Mouse (Mus musculus) embryonic facial prominence, embryonic 13.5 days (tissue): ENCODE results near the gene Vac14. TPM values are rescaled to one million over a fixed set of nuclear protein-coding genes. Genes with fewer than 3 reads are reported as not detected.

ENCODE experiments used
- ATAC-seq: fragments of 200-750 bp; cut with Nextera tagmentation; 2 replicates; pipeline ENCODE4 v1.8.0; 2017; ENCODE audit warnings: low read depth; ENCODE audit not compliant: insufficient number of reproducible peaks, insufficient read depth, low FRiP score, low TSS enrichment
- H3K27ac ChIP-seq: fragments of 300-500 bp; sonication (generic); 2 replicates; pipeline ENCODE4 v1.5.1; 2015; ENCODE audit warnings: moderate library complexity, mild to moderate bottlenecking, inconsistent platforms
- H3K27me3 ChIP-seq: fragments of 300-500 bp; sonication (generic); 2 replicates; pipeline ENCODE4 v1.6.1; 2015; ENCODE audit warnings: mild to moderate bottlenecking, inconsistent platforms
- H3K36me3 ChIP-seq: fragments of 300-500 bp; sonication (generic); 2 replicates; pipeline ENCODE4 v1.6.1; 2015; ENCODE audit warnings: mild to moderate bottlenecking, inconsistent platforms
- H3K4me1 ChIP-seq: fragments of 300-500 bp; sonication (generic); 2 replicates; pipeline ENCODE4 v1.6.1; 2015; ENCODE audit warnings: inconsistent platforms
- H3K4me2 ChIP-seq: fragments of 300-500 bp; sonication (generic); 2 replicates; pipeline ENCODE4 v1.6.1; 2015; ENCODE audit warnings: moderate library complexity, mild to moderate bottlenecking, inconsistent platforms
- H3K4me3 ChIP-seq: fragments of 300-500 bp; sonication (generic); 2 replicates; pipeline ENCODE4 v1.5.1; 2015; ENCODE audit warnings: mild to moderate bottlenecking, inconsistent platforms
- H3K9ac ChIP-seq: fragments of 300-500 bp; sonication (generic); 2 replicates; pipeline ENCODE4 v1.6.1; 2015; ENCODE audit warnings: mild to moderate bottlenecking, inconsistent platforms
- H3K9me3 ChIP-seq: fragments of 300-500 bp; sonication (generic); 2 replicates; pipeline ENCODE4 v1.6.1; 2016; ENCODE audit warnings: inconsistent platforms
- WGBS: fragments of 180-500 bp; shearing (Covaris S2); methylation state at CpG from one replicate; pipeline ENCODE4 v1.1.7; 2015; ENCODE audit warnings: mixed read lengths; 5-methylcytosine and 5-hydroxymethylcytosine counted together
- polyA plus RNA-seq: library from polyadenylated mRNA; unstranded; fragments of >200 nt; fragmentation: Nextera tagmentation; extraction: Ambion mirVana; gene quantifications from 2 replicates; pipeline ENCODE4 v1.2.1, GENCODE M21; 2015

Gene Vac14
- polyA plus RNA-seq, 1 experiment from 2014 or later = 19.8 TPM

GRCm38 (mm10) chr8:110694826-110695225, 76.4 kb downstream of the Vac14 start:
- no peak overlapping the region for H3K4me2 ChIP-seq
- H3K27ac ChIP-seq = no peak overlapping the region
- no peaks in the 10 kb centered on the region for H3K9me3 ChIP-seq
- no peaks in the 10 kb centered on the region for H3K27me3 ChIP-seq
- no peak overlapping the region for H3K4me3 ChIP-seq
- H3K36me3 ChIP-seq = peaks cover 28% of the 10 kb centered on the region; the same call in 1 of the 2 replicates
- H3K9ac ChIP-seq = no peak overlapping the region
- ATAC-seq = no peak
- peaks cover 8% of the 10 kb centered on the region; the same call in 1 of the 2 replicates for H3K4me1 ChIP-seq
- 83% methylated on average over 4 of the region's 4 CpGs for WGBS

- no peaks in the 10 kb centered on the region for H3K9me3 ChIP-seq
- WGBS = 91% methylated on average over 5 of the region's 5 CpGs
- no peaks in the 10 kb centered on the region for H3K27me3 ChIP-seq
- no peak overlapping the region for H3K4me3 ChIP-seq
- peaks cover 8% of the 10 kb centered on the region; the same call in 1 of the 2 replicates for H3K4me1 ChIP-seq
- H3K36me3 ChIP-seq = peaks cover 26% of the 10 kb centered on the region; the same call in 1 of the 2 replicates
- no peak overlapping the region for H3K9ac ChIP-seq
- H3K4me2 ChIP-seq = no peak overlapping the region
- H3K27ac ChIP-seq = no peak overlapping the region
- 0 out of 2 replicates have a peak, but pooled peaks have one; percentile 39 for ATAC-seq
Observed at GRCm38 (mm10) chr8:110695431-110695830, 77.0 kb downstream of the Vac14 start.

- Histone ChIP-seq H3K4me2 (no peak overlapping the region), H3K36me3 (peaks cover 24% of the 10 kb centered on the region; the same call in 1 of the 2 replicates), H3K27me3 (no peaks in the 10 kb centered on the region), H3K9me3 (no peaks in the 10 kb centered on the region), H3K4me1 (peaks cover 8% of the 10 kb centered on the region; the same call in 1 of the 2 replicates), H3K9ac (no peak overlapping the region), H3K27ac (0 out of 2 replicates have a peak overlapping the region, but pooled peaks have one; percentile 1), H3K4me3 (no peak overlapping the region)
- 88% methylated on average over 4 of the region's 4 CpGs for WGBS
- ATAC-seq = no peak
Observed at GRCm38 (mm10) chr8:110696051-110696450, 77.7 kb downstream of the Vac14 start.

GRCm38 (mm10) chr8:110697571-110697970, 79.2 kb downstream of the Vac14 start:
- no peaks in the 10 kb centered on the region for H3K9me3 ChIP-seq
- ATAC-seq = no peak
- WGBS = 73% methylated on average over 5 of the region's 5 CpGs
- H3K4me3 ChIP-seq = no peak overlapping the region
- H3K9ac ChIP-seq = no peak overlapping the region
- H3K36me3 ChIP-seq = 0 out of 2 replicates have a peak, but pooled peaks cover 21% of the 10 kb centered on the region
- H3K4me1 ChIP-seq = peaks cover 22% of the 10 kb centered on the region
- no peak overlapping the region for H3K4me2 ChIP-seq
- H3K27ac ChIP-seq = no peak overlapping the region
- H3K27me3 ChIP-seq = no peaks in the 10 kb centered on the region

GRCm38 (mm10) chr8:110698098-110698497, 79.7 kb downstream of the Vac14 start:
- Histone ChIP-seq H3K9ac (no peak overlapping the region), H3K4me2 (no peak overlapping the region), H3K27me3 (no peaks in the 10 kb centered on the region), H3K36me3 (0 out of 2 replicates have a peak, but pooled peaks cover 21% of the 10 kb centered on the region), H3K4me3 (no peak overlapping the region), H3K4me1 (peaks cover 28% of the 10 kb centered on the region), H3K9me3 (no peaks in the 10 kb centered on the region), H3K27ac (no peak overlapping the region)
- WGBS = 78% methylated on average over 1 of the region's 1 CpGs
- ATAC-seq = no peak

GRCm38 (mm10) chr8:110699501-110699900, 81.1 kb downstream of the Vac14 start:
- Histone ChIP-seq H3K27ac (no peak overlapping the region), H3K4me3 (no peak overlapping the region), H3K36me3 (0 out of 2 replicates have a peak, but pooled peaks cover 14% of the 10 kb centered on the region), H3K9ac (no peak overlapping the region), H3K4me1 (peaks cover 42% of the 10 kb centered on the region), H3K27me3 (no peaks in the 10 kb centered on the region), H3K9me3 (no peaks in the 10 kb centered on the region), H3K4me2 (no peak overlapping the region)
- 80% methylated on average over 7 of the region's 7 CpGs for WGBS
- ATAC-seq = no peak

GRCm38 (mm10) chr8:110700561-110700960, 82.2 kb downstream of the Vac14 start:
- H3K27ac ChIP-seq = no peak overlapping the region
- H3K4me3 ChIP-seq = no peak overlapping the region
- H3K4me1 ChIP-seq = peaks cover 50% of the 10 kb centered on the region
- H3K9me3 ChIP-seq = no peaks in the 10 kb centered on the region
- no peak overlapping the region for H3K4me2 ChIP-seq
- no peak overlapping the region for H3K9ac ChIP-seq
- 90% methylated on average over 2 of the region's 2 CpGs for WGBS
- ATAC-seq = no peak
- 0 out of 2 replicates have a peak, but pooled peaks cover 14% of the 10 kb centered on the region for H3K36me3 ChIP-seq
- no peaks in the 10 kb centered on the region for H3K27me3 ChIP-seq

GRCm38 (mm10) chr8:110702636-110703459, 84.5 kb downstream of the Vac14 start:
- WGBS = 33% methylated on average over 9 of the region's 9 CpGs
- H3K9ac ChIP-seq = peak overlapping the region; percentile 55
- H3K4me1 ChIP-seq = peaks cover 57% of the 10 kb centered on the region
- no peak; the same call in 1 of the 2 replicates for ATAC-seq
- H3K4me2 ChIP-seq = peak overlapping the region; percentile 26
- H3K27me3 ChIP-seq = no peaks in the 10 kb centered on the region
- no peaks in the 10 kb centered on the region for H3K9me3 ChIP-seq
- 0 out of 2 replicates have a peak, but pooled peaks cover 5% of the 10 kb centered on the region for H3K36me3 ChIP-seq
- H3K27ac ChIP-seq = peak overlapping the region; percentile 92
- no peak overlapping the region for H3K4me3 ChIP-seq

- H3K4me2 ChIP-seq = peak overlapping the region; percentile 26; the same call in 1 of the 2 replicates
- 69% methylated on average over 9 of the region's 9 CpGs for WGBS
- H3K4me3 ChIP-seq = no peak overlapping the region
- H3K36me3 ChIP-seq = 0 out of 2 replicates have a peak, but pooled peaks cover 5% of the 10 kb centered on the region
- H3K9me3 ChIP-seq = no peaks in the 10 kb centered on the region
- H3K9ac ChIP-seq = peak overlapping the region; percentile 55; the same call in 1 of the 2 replicates
- H3K27ac ChIP-seq = peak overlapping the region; percentile 92
- H3K27me3 ChIP-seq = no peaks in the 10 kb centered on the region
- peaks cover 57% of the 10 kb centered on the region for H3K4me1 ChIP-seq
- ATAC-seq = no peak
Observed at GRCm38 (mm10) chr8:110703460-110704061, 85.2 kb downstream of the Vac14 start.

GRCm38 (mm10) chr8:110704103-110704502, 85.7 kb downstream of the Vac14 start:
- no peak overlapping the region for H3K9ac ChIP-seq
- no peaks in the 10 kb centered on the region for H3K27me3 ChIP-seq
- peak overlapping the region; percentile 92; the same call in 1 of the 2 replicates for H3K27ac ChIP-seq
- peaks cover 59% of the 10 kb centered on the region for H3K4me1 ChIP-seq
- no peak overlapping the region for H3K4me3 ChIP-seq
- H3K4me2 ChIP-seq = no peak overlapping the region
- H3K9me3 ChIP-seq = no peaks in the 10 kb centered on the region
- WGBS = 67% methylated on average over 3 of the region's 3 CpGs
- ATAC-seq = no peak
- 0 out of 2 replicates have a peak, but pooled peaks cover 5% of the 10 kb centered on the region for H3K36me3 ChIP-seq

GRCm38 (mm10) chr8:110705391-110706287, 87.3 kb downstream of the Vac14 start:
- ATAC-seq = no peak
- no peaks in the 10 kb centered on the region for H3K9me3 ChIP-seq
- H3K36me3 ChIP-seq = peaks cover 8% of the 10 kb centered on the region; the same call in 1 of the 2 replicates
- no peak overlapping the region for H3K4me2 ChIP-seq
- H3K27me3 ChIP-seq = no peaks in the 10 kb centered on the region
- H3K27ac ChIP-seq = peak overlapping the region; percentile 92
- WGBS = 51% methylated on average over 14 of the region's 14 CpGs
- no peak overlapping the region for H3K9ac ChIP-seq
- H3K4me3 ChIP-seq = no peak overlapping the region
- peaks cover 74% of the 10 kb centered on the region for H3K4me1 ChIP-seq
